Mouse (Mus musculus): ENCODE measurements around the gene 3110001I22Rik. TPM values are rescaled to one million over a fixed set of nuclear protein-coding genes. Genes with fewer than 3 reads are reported as not detected.

The 3110001I22Rik gene
- total RNA-seq, 2 experiments from 2014 or later: 5.1 to 5.9 TPM

- no peak for DNase-seq (ENCODE audit: low spot score in 2 of 2)
These were observed 45.3 kb downstream of the 3110001I22Rik start for GRCm38 (mm10) chr16:13716821-13717553.

GRCm38 (mm10) chr16:13722937-13723336, 51.2 kb downstream of the 3110001I22Rik start:
- no peak for DNase-seq (ENCODE audit: low spot score in 2 of 2)

GRCm38 (mm10) chr16:13727811-13728335, 56.1 kb downstream of the 3110001I22Rik start:
- no peak for DNase-seq (ENCODE audit: low spot score in 2 of 2)

Other genes starting within 250 kb of the 3110001I22Rik start
- gene Parn, start 3.8 kb upstream of the 3110001I22Rik start, total RNA-seq (2021): 10 to 100 TPM; 24.9 to 25.3 TPM
- gene Bfar, start 71 bp upstream of the 3110001I22Rik start, total RNA-seq (2021): 10 to 100 TPM; 34.5 to 36.0 TPM
- not detected for gene Pla2g10, start 59.1 kb downstream of the 3110001I22Rik start, total RNA-seq (2021)
- gene Rrn3, start 108.8 kb downstream of the 3110001I22Rik start, total RNA-seq (2021): 10 to 100 TPM; 51.3 to 51.5 TPM
- gene Ntan1, start 146.9 kb downstream of the 3110001I22Rik start, total RNA-seq (2021): 10 to 100 TPM; 76.0 to 87.1 TPM
- 10 to 100 TPM; 66.5 to 75.8 TPM for gene Pdxdc1, start 231.2 kb downstream of the 3110001I22Rik start, total RNA-seq (2021)
- 10 to 100 TPM; 74.1 to 75.9 TPM for gene Mpv17l, start 231.2 kb downstream of the 3110001I22Rik start, total RNA-seq (2021)